Mouse (Mus musculus) cortical plate, adult 2 months (tissue): ENCODE measurements at regions not wholly inside any gene's neighbourhood (a gene's known extent, or its start where the extent isn't known, plus 50 kb on each side); places are given as distances from the start of the nearest gene placed in this dataset.

Experiments
- CTCF ChIP-seq: fragments of 200-500 bp; IDR thresholded peaks from 2 replicates; pipeline ENCODE4 v1.5.1; 2011; ENCODE audit warnings: mild to moderate bottlenecking, control low read depth, low read length; ENCODE audit not compliant: insufficient read depth; ENCODE audit errors: extremely low read depth
- POLR2A ChIP-seq: fragments of 200-500 bp; IDR thresholded peaks from 2 replicates; pipeline ENCODE4 v1.6.1; 2011; ENCODE audit warnings: mild to moderate bottlenecking, low read length, control low read depth; ENCODE audit not compliant: insufficient read depth; ENCODE audit errors: extremely low read depth

DNA sequence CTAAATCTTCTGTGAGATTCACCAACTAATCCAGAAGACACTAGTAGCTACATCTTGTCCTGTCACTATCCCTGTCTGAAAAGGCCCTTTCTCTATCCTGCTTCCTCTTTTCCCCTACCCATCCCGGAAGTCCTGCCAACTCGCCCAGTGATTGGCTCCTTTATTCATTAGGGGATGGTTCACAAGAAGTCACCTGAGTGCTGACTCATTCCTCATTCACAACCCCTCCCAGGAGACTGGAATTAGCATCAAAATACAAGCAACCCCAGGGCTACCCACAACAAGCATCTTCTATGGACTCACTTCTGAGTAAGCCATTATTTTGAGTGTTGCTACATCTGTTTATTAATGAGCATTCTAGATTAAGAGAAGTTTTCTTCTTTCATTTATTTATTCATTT is 231.2 kb upstream of the Tars start:
- TF ChIP-seq CTCF (no peak), POLR2A (no peak)
